Mouse (Mus musculus) heart, postnatal 14 days (tissue): ENCODE measurements at regions not wholly inside any gene's neighbourhood (a gene's known extent, or its start where the extent isn't known, plus 50 kb on each side); places are given as distances from the start of the nearest gene placed in this dataset.
A peak's percentile ranks its signal among the peaks of the same experiment; 100 is the strongest.

ENCODE experiments used
- DNase-seq, 2 experiments: peaks; one replicate each; pipeline ENCODE4 v3.0.0; 2021 to 2022
- intact Hi-C: fragments of 180-260 bp; cut with DNase I; formaldehyde crosslinking; loops from one replicate; pipeline ENCODE4 v1.15.1; 2025

GRCm38 (mm10) chr6:78899952-78900351 is 431.3 kb upstream of the Reg3g start:
- peak; percentile 6 to 40 for DNase-seq
- intact Hi-C loops, result no loop called here

GRCm38 (mm10) chr6:78892730-78893129 is 424.1 kb upstream of the Reg3g start:
- DNase-seq, result no peak
- intact Hi-C loops, result no loop called here

GRCm38 (mm10) chr6:78863031-78863430 is 394.4 kb upstream of the Reg3g start:
- intact Hi-C loops, result no loop called here
- DNase-seq, result no peak

- DNase-seq, result no peak
- intact Hi-C loops, result no loop called here
Measured at GRCm38 (mm10) chr6:78841261-78841660, 372.6 kb upstream of the Reg3g start.

GRCm38 (mm10) chr6:78825901-78826629 is 357.4 kb upstream of the Reg3g start:
- DNase-seq, result no peak
- intact Hi-C loops, result no loop called here

GRCm38 (mm10) chr6:78821251-78821650 is 352.6 kb upstream of the Reg3g start:
- DNase-seq, result no peak
- intact Hi-C loops, result no loop called here

- intact Hi-C loops, result no loop called here
- DNase-seq, result no peak
Measured at GRCm38 (mm10) chr6:78797013-78797412, 328.3 kb upstream of the Reg3g start.

GRCm38 (mm10) chr6:78788972-78789371 is 320.3 kb upstream of the Reg3g start:
- DNase-seq, result no peak
- intact Hi-C loops, result no loop called here

- DNase-seq, result no peak
- intact Hi-C loops, result no loop called here
Measured at GRCm38 (mm10) chr6:78757619-78758018, 288.9 kb upstream of the Reg3g start.
